Mouse (Mus musculus): Measurements from ENCODE around the gene Kcnrg.

GRCm38 (mm10) chr14:61642668-61643067 is 35.4 kb downstream of the Kcnrg start:
- TF ChIP-seq CTCF (IDR thresholded peaks at IDR 0.05; ENCODE audit: low read depth) (no peak), EP300 (IDR thresholded peaks at IDR 0.05; ENCODE audit: low read depth) (no peak)

All from liver, embryonic 14.5 days (tissue).